Mouse (Mus musculus) liver, postnatal 0 days (tissue): Measurements from ENCODE around the gene Hivep3.

ENCODE experiments used
- CTCF ChIP-seq: sonication (generic); IDR thresholded peaks from 2 replicates; pipeline ENCODE4 v1.5.1; 2016; ENCODE audit warnings: antibody characterized with exemption, low read depth
- EP300 ChIP-seq: IDR thresholded peaks from 2 replicates; pipeline ENCODE4 v1.6.1; 2016; ENCODE audit warnings: antibody characterized with exemption, low read depth, mild to moderate bottlenecking

GRCm38 (mm10) chr4:119937876-119938275, 204.3 kb downstream of the Hivep3 start:
- TF ChIP-seq CTCF (no peak), EP300 (no peak)
